Mouse (Mus musculus) limb, embryonic 13.5 days (tissue): Measurements from ENCODE around the gene Ppp4c. TPM values are rescaled to one million over a fixed set of nuclear protein-coding genes. Genes with fewer than 3 reads are reported as not detected.
"Not testable (repeated sequence)": the region's sequence is repeated elsewhere in the genome, so short reads cannot be mapped to it uniquely, and the experiment has no call there.

Experiments used
- ATAC-seq: fragments of 200-750 bp; cut with Nextera tagmentation; 2 replicates; pipeline ENCODE4 v1.8.0; 2017; ENCODE audit warnings: low read depth, moderate number of reproducible peaks, moderate TSS enrichment; ENCODE audit not compliant: low FRiP score
- H3K27ac ChIP-seq: fragments of 300-500 bp; sonication (generic); 2 replicates; pipeline ENCODE4 v1.5.1; 2015; ENCODE audit warnings: inconsistent platforms, mild to moderate bottlenecking, moderate library complexity
- H3K27me3 ChIP-seq: fragments of 300-500 bp; sonication (generic); 2 replicates; pipeline ENCODE4 v1.6.1; 2015; ENCODE audit warnings: mild to moderate bottlenecking, inconsistent platforms
- H3K36me3 ChIP-seq: fragments of 300-500 bp; sonication (generic); 2 replicates; pipeline ENCODE4 v1.6.1; 2015; ENCODE audit warnings: inconsistent platforms, mild to moderate bottlenecking, moderate library complexity
- H3K4me1 ChIP-seq: fragments of 300-500 bp; sonication (generic); 2 replicates; pipeline ENCODE4 v1.6.1; 2015; ENCODE audit warnings: inconsistent platforms
- H3K4me2 ChIP-seq: fragments of 300-500 bp; sonication (generic); replicated peaks from 2 replicates; pipeline ENCODE4 v1.6.1; 2015; ENCODE audit warnings: inconsistent platforms, mild to moderate bottlenecking, moderate library complexity
- H3K4me3 ChIP-seq: fragments of 300-500 bp; sonication (generic); 2 replicates; pipeline ENCODE4 v1.5.1; 2015; ENCODE audit warnings: moderate library complexity, mild to moderate bottlenecking, inconsistent platforms
- H3K9ac ChIP-seq: fragments of 300-500 bp; sonication (generic); 2 replicates; pipeline ENCODE4 v1.6.1; 2015; ENCODE audit warnings: mild to moderate bottlenecking, inconsistent platforms
- H3K9me3 ChIP-seq: fragments of 300-500 bp; sonication (generic); 2 replicates; pipeline ENCODE4 v1.6.1; 2016; ENCODE audit warnings: inconsistent platforms
- whole genome bisulfite sequencing: fragments of 180-500 bp; shearing (Covaris S2); methylation state at CpG from one replicate; pipeline ENCODE4 v1.1.7; 2015; 5-methylcytosine and 5-hydroxymethylcytosine counted together
- polyA plus RNA-seq: library from polyadenylated mRNA; unstranded; fragments of >200 nt; fragmentation: Nextera tagmentation; extraction: Ambion mirVana; gene quantifications from 2 replicates; pipeline ENCODE4 v1.2.1, GENCODE M21; 2015

Gene Ppp4c
- polyA plus RNA-seq, 1 experiment from 2014 or later = 287 TPM

GRCm38 (mm10) chr7:126792721-126793443, 586 bp upstream of the Ppp4c start:
- 26% methylated on average over 11 of the region's 11 CpGs for WGBS
- Histone ChIP-seq H3K4me2 (peak overlapping the region; percentile 77), H3K27ac (peak overlapping the region; percentile 96), H3K9me3 (no peaks in the 10 kb centered on the region), H3K9ac (peak overlapping the region; percentile 54), H3K27me3 (no peaks in the 10 kb centered on the region), H3K4me3 (peak overlapping the region; percentile 94), H3K36me3 (peaks cover 63% of the 10 kb centered on the region), H3K4me1 (peaks cover 41% of the 10 kb centered on the region)
- peak; percentile 6; the same call in 1 of the 2 replicates for ATAC-seq

- no peak for ATAC-seq
- H3K36me3 ChIP-seq = peaks cover 65% of the 10 kb centered on the region
- WGBS = 86% methylated on average over 4 of the region's 4 CpGs
- H3K4me3 ChIP-seq = no peak overlapping the region
- H3K4me1 ChIP-seq = peaks cover 23% of the 10 kb centered on the region
- no peak overlapping the region for H3K4me2 ChIP-seq
- H3K9me3 ChIP-seq = no peaks in the 10 kb centered on the region
- H3K27ac ChIP-seq = no peak overlapping the region
- H3K9ac ChIP-seq = no peak overlapping the region
- no peaks in the 10 kb centered on the region for H3K27me3 ChIP-seq
These were observed 3.2 kb downstream of the Ppp4c start for GRCm38 (mm10) chr7:126789141-126789540.

- WGBS = 89% methylated on average over 14 of the region's 14 CpGs
- Histone ChIP-seq H3K4me2 (no peak overlapping the region), H3K27ac (no peak overlapping the region), H3K9me3 (no peaks in the 10 kb centered on the region), H3K36me3 (peaks cover 77% of the 10 kb centered on the region), H3K4me3 (no peak overlapping the region), H3K4me1 (peaks cover 16% of the 10 kb centered on the region), H3K9ac (no peak overlapping the region), H3K27me3 (no peaks in the 10 kb centered on the region)
- no peak for ATAC-seq
These were observed 6.2 kb downstream of the Ppp4c start for GRCm38 (mm10) chr7:126786142-126786541.

GRCm38 (mm10) chr7:126785056-126785455, 7.2 kb downstream of the Ppp4c start:
- Histone ChIP-seq H3K36me3 (peaks cover 74% of the 10 kb centered on the region), H3K9me3 (no peaks in the 10 kb centered on the region)
- WGBS = 52% methylated on average over 4 of the region's 4 CpGs

GRCm38 (mm10) chr7:126784469-126784868, 7.8 kb downstream of the Ppp4c start:
- H3K9ac ChIP-seq = no peak overlapping the region
- H3K4me2 ChIP-seq = no peak overlapping the region

More at GRCm38 (mm10) chr7:126785056-126785455, 7.2 kb downstream of the Ppp4c start:
- H3K4me1 ChIP-seq = peaks cover 14% of the 10 kb centered on the region
- H3K27ac ChIP-seq = no peak overlapping the region
- ATAC-seq = no peak
- H3K4me2 ChIP-seq = no peak overlapping the region
- no peak overlapping the region for H3K4me3 ChIP-seq
- no peak overlapping the region for H3K9ac ChIP-seq
- H3K27me3 ChIP-seq = no peaks in the 10 kb centered on the region

GRCm38 (mm10) chr7:126782693-126783092, 9.6 kb downstream of the Ppp4c start:
- peaks cover 25% of the 10 kb centered on the region for H3K4me1 ChIP-seq
- no peak overlapping the region for H3K4me3 ChIP-seq
- 71% methylated on average over 13 of the region's 13 CpGs for WGBS
- H3K27ac ChIP-seq = no peak overlapping the region
- H3K9me3 ChIP-seq = no peaks in the 10 kb centered on the region
- H3K36me3 ChIP-seq = peaks cover 60% of the 10 kb centered on the region
- ATAC-seq = no peak
- no peak overlapping the region for H3K9ac ChIP-seq
- no peak overlapping the region for H3K4me2 ChIP-seq
- no peaks in the 10 kb centered on the region for H3K27me3 ChIP-seq

More at GRCm38 (mm10) chr7:126784469-126784868, 7.8 kb downstream of the Ppp4c start:
- Histone ChIP-seq H3K4me3 (no peak overlapping the region), H3K9me3 (no peaks in the 10 kb centered on the region), H3K27me3 (no peaks in the 10 kb centered on the region), H3K4me1 (peaks cover 18% of the 10 kb centered on the region), H3K27ac (no peak overlapping the region), H3K36me3 (peaks cover 68% of the 10 kb centered on the region)
- no peak for ATAC-seq
- 74% methylated on average over 7 of the region's 7 CpGs for WGBS

GRCm38 (mm10) chr7:126781661-126782370, 10.5 kb downstream of the Ppp4c start:
- H3K36me3 ChIP-seq = peaks cover 51% of the 10 kb centered on the region
- H3K4me1 ChIP-seq = peaks cover 31% of the 10 kb centered on the region
- WGBS = 29% methylated on average over 11 of the region's 11 CpGs

GRCm38 (mm10) chr7:126780971-126781635, 11.2 kb downstream of the Ppp4c start, which contains the start of gene Tbx6:
Gene Tbx6, plus strand, starts transcription at chr7:126781483.
- 5% methylated on average over 21 of the region's 22 CpGs for WGBS
- Histone ChIP-seq H3K4me2 (peak within 1 kb of the TSS; percentile 94), H3K9ac (peak within 1 kb of the TSS; percentile 69), H3K27me3 (no peaks in the 10 kb centered on the region), H3K9me3 (no peaks in the 10 kb centered on the region), H3K4me3 (peak within 1 kb of the TSS; percentile 47), H3K36me3 (peaks cover 44% of the 10 kb centered on the region), H3K27ac (peak within 1 kb of the TSS; percentile 79; the same call in 1 of the 2 replicates), H3K4me1 (peaks cover 35% of the 10 kb centered on the region)
- ATAC-seq = peak; percentile 6; the same call in 1 of the 2 replicates

More at GRCm38 (mm10) chr7:126781661-126782370, 10.5 kb downstream of the Ppp4c start:
- Histone ChIP-seq H3K4me2 (peak overlapping the region; percentile 94), H3K27ac (no peak overlapping the region), H3K9ac (peak overlapping the region; percentile 69; the same call in 1 of the 2 replicates), H3K27me3 (no peaks in the 10 kb centered on the region), H3K4me3 (no peak overlapping the region), H3K9me3 (no peaks in the 10 kb centered on the region)
- ATAC-seq = no peak

GRCm38 (mm10) chr7:126779983-126780970, 12.0 kb downstream of the Ppp4c start:
- Histone ChIP-seq H3K4me2 (peak overlapping the region; percentile 94), H3K27me3 (no peaks in the 10 kb centered on the region), H3K4me1 (peaks cover 43% of the 10 kb centered on the region), H3K4me3 (peak overlapping the region; percentile 47), H3K9ac (peak overlapping the region; percentile 69), H3K27ac (peak overlapping the region; percentile 79), H3K36me3 (peaks cover 36% of the 10 kb centered on the region), H3K9me3 (no peaks in the 10 kb centered on the region)
- WGBS = under 1% methylated on average over 21 of the region's 21 CpGs
- peak; percentile 62 for ATAC-seq

- H3K9ac ChIP-seq, H3K4me2 ChIP-seq, ATAC-seq, H3K9me3 ChIP-seq, H3K27me3 ChIP-seq, H3K4me3 ChIP-seq, H3K27ac ChIP-seq: not testable (repeated sequence)
- WGBS = 89% methylated on average over 7 of the region's 7 CpGs
- H3K36me3 ChIP-seq = peaks cover 24% of the 10 kb centered on the region
- peaks cover 44% of the 10 kb centered on the region for H3K4me1 ChIP-seq
These were observed 13.2 kb downstream of the Ppp4c start for GRCm38 (mm10) chr7:126779101-126779500.

GRCm38 (mm10) chr7:126778147-126778546, 14.1 kb downstream of the Ppp4c start:
- H3K4me1 ChIP-seq = peaks cover 44% of the 10 kb centered on the region
- no peaks in the 10 kb centered on the region for H3K9me3 ChIP-seq
- H3K36me3 ChIP-seq = peaks cover 18% of the 10 kb centered on the region
- ATAC-seq = no peak
- no peaks in the 10 kb centered on the region for H3K27me3 ChIP-seq
- peak overlapping the region; percentile 90; the same call in 1 of the 2 replicates for H3K9ac ChIP-seq
- H3K4me2 ChIP-seq = peak overlapping the region; percentile 94
- no peak overlapping the region for H3K27ac ChIP-seq
- 95% methylated on average over 3 of the region's 3 CpGs for WGBS
- H3K4me3 ChIP-seq = peak overlapping the region; percentile 81
